Mouse (Mus musculus): ENCODE data around the gene Gm33543. TPM values are rescaled to one million over a fixed set of nuclear protein-coding genes. Genes with fewer than 3 reads are reported as not detected.

The Gm33543 gene
- polyA plus RNA-seq, 1 experiment, result not detected

- no peak overlapping the region for H3K27ac ChIP-seq (ENCODE audit: insufficient read depth, low read length)
- H3K4me1 ChIP-seq (ENCODE audit: control insufficient read depth, insufficient read depth, insufficient read length), result no peaks in the 10 kb centered on the region
- WGBS, result 39% methylated on average over 3 of the region's 3 CpGs
- no peak overlapping the region for H3K4me3 ChIP-seq (ENCODE audit: extremely low read depth, insufficient read depth, insufficient read length)
- no peaks in the 10 kb centered on the region for H3K27me3 ChIP-seq (ENCODE audit: control insufficient read depth, insufficient read depth, low read length)
- TF ChIP-seq CTCF (IDR thresholded peaks at IDR 0.05; ENCODE audit: extremely low read depth, insufficient read depth, insufficient read length, insufficient replicate concordance) (no peak), POLR2A (IDR thresholded peaks at IDR 0.05; ENCODE audit: low read depth, low read length) (no peak)
- H3K36me3 ChIP-seq (ENCODE audit: control insufficient read depth, insufficient read depth, low read length), result no peaks in the 10 kb centered on the region
- DNase-seq (ENCODE audit: low read depth in 1 of 2, low spot score in 2 of 2), result no peak
Measured at GRCm38 (mm10) chr10:95850504-95850903, 7.8 kb upstream of the Gm33543 start.

GRCm38 (mm10) chr10:95846739-95847138 is 4.0 kb upstream of the Gm33543 start:
- Histone ChIP-seq H3K27ac (ENCODE audit: insufficient read depth, low read length) (no peak overlapping the region), H3K4me3 (ENCODE audit: extremely low read depth, insufficient read depth, insufficient read length) (no peak overlapping the region), H3K27me3 (ENCODE audit: control insufficient read depth, insufficient read depth, low read length) (no peaks in the 10 kb centered on the region), H3K36me3 (ENCODE audit: control insufficient read depth, insufficient read depth, low read length) (no peaks in the 10 kb centered on the region), H3K4me1 (ENCODE audit: control insufficient read depth, insufficient read depth, insufficient read length) (no peaks in the 10 kb centered on the region)
- TF ChIP-seq CTCF (IDR thresholded peaks at IDR 0.05; ENCODE audit: extremely low read depth, insufficient read depth, insufficient read length, insufficient replicate concordance), result no peak
- TF ChIP-seq POLR2A (IDR thresholded peaks at IDR 0.05; ENCODE audit: low read depth, low read length), result no peak
- no peak for DNase-seq (ENCODE audit: low read depth in 1 of 2, low spot score in 2 of 2)
- 69% methylated on average over 3 of the region's 3 CpGs for WGBS

DNA sequence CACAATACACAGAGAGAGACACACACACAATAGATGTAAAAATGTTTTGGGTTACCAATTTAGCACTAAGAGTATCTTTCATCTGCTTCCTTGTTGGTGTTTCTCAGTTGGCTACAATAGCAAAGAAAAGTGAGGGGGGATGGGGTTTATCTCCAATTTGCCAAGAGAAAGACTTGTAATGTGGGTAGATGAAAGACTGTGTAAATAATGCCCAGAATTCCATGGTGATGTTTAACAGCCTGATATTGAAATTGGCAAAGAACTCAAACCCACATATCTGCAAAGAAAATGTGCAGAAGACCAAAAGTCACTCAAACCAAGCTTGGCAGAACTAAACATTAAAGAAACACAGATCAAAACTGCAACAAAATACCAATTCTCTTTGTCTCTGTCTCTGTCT is 3.6 kb upstream of the Gm33543 start:
- H3K4me3 ChIP-seq (ENCODE audit: extremely low read depth, insufficient read depth, insufficient read length), result no peak overlapping the region
- no peaks in the 10 kb centered on the region for H3K4me1 ChIP-seq (ENCODE audit: control insufficient read depth, insufficient read depth, insufficient read length)
- TF ChIP-seq POLR2A (IDR thresholded peaks at IDR 0.05; ENCODE audit: low read depth, low read length) (no peak), CTCF (IDR thresholded peaks at IDR 0.05; ENCODE audit: extremely low read depth, insufficient read depth, insufficient read length, insufficient replicate concordance) (no peak)
- no peak overlapping the region for H3K27ac ChIP-seq (ENCODE audit: insufficient read depth, low read length)
- no peak for DNase-seq (ENCODE audit: low read depth in 1 of 2, low spot score in 2 of 2)
- H3K27me3 ChIP-seq (ENCODE audit: control insufficient read depth, insufficient read depth, low read length), result no peaks in the 10 kb centered on the region
- no peaks in the 10 kb centered on the region for H3K36me3 ChIP-seq (ENCODE audit: control insufficient read depth, insufficient read depth, low read length)

DNA sequence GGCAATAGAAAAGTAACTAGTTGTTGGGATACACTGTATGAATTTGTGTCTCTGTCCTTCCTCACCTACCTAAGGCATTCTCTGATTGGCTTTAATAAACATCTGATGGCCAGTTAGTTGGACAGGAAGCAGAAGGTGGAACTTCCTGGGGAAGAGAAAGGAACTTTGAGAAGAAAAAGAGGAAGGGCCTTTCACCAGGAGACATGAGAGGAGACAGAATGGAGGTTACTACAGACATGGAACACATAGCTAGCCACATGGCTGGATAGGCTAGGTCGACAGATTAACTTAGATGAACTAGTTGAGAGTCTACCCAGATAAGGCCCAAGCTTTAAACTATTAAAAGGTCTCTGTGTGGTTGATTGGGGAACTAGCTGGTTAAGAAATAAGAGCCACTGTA is 1.1 kb upstream of the Gm33543 start:
- no peak for TF ChIP-seq POLR2A (IDR thresholded peaks at IDR 0.05; ENCODE audit: low read depth, low read length)
- TF ChIP-seq CTCF (IDR thresholded peaks at IDR 0.05; ENCODE audit: extremely low read depth, insufficient read depth, insufficient read length, insufficient replicate concordance), result no peak
- 71% methylated on average over 1 of the region's 1 CpGs for WGBS

DNA sequence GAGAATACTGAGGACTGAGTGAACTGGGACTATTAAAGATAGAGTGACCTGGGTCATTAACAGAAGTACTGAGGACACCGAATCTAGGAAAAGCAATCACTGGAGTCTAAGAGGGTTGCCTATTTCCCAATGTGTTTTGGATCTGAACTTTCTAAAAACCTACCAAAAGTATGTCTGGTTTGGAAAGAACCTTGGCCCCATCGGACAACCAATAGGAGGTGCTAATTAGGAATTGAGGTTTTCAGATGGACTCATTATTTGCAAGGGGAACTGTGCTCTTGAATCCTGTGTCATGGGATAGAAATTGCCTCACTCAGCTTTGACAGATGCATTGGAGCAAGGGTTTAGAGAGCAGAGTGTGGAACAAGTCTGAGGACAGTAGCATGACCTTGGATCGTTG is 1.5 kb downstream of the Gm33543 start:
- no peak for TF ChIP-seq CTCF (IDR thresholded peaks at IDR 0.05; ENCODE audit: extremely low read depth, insufficient read depth, insufficient read length, insufficient replicate concordance)
- TF ChIP-seq POLR2A (IDR thresholded peaks at IDR 0.05; ENCODE audit: low read depth, low read length), result no peak
- WGBS, result 94% methylated on average over 3 of the region's 3 CpGs
- H3K4me1 ChIP-seq (ENCODE audit: control insufficient read depth, insufficient read depth, insufficient read length), result no peaks in the 10 kb centered on the region
- no peak for DNase-seq (ENCODE audit: low read depth in 1 of 2, low spot score in 2 of 2)
- no peak overlapping the region for H3K4me3 ChIP-seq (ENCODE audit: extremely low read depth, insufficient read depth, insufficient read length)
- H3K36me3 ChIP-seq (ENCODE audit: control insufficient read depth, insufficient read depth, low read length), result no peaks in the 10 kb centered on the region
- H3K27me3 ChIP-seq (ENCODE audit: control insufficient read depth, insufficient read depth, low read length), result no peaks in the 10 kb centered on the region
- no peak overlapping the region for H3K27ac ChIP-seq (ENCODE audit: insufficient read depth, low read length)

More for the DNA sequence above, 1.1 kb upstream of the Gm33543 start:
- no peaks in the 10 kb centered on the region for H3K4me1 ChIP-seq (ENCODE audit: control insufficient read depth, insufficient read depth, insufficient read length)
- DNase-seq (ENCODE audit: low read depth in 1 of 2, low spot score in 2 of 2), result no peak
- H3K27me3 ChIP-seq (ENCODE audit: control insufficient read depth, insufficient read depth, low read length), result no peaks in the 10 kb centered on the region
- no peak overlapping the region for H3K4me3 ChIP-seq (ENCODE audit: extremely low read depth, insufficient read depth, insufficient read length)
- no peak overlapping the region for H3K27ac ChIP-seq (ENCODE audit: insufficient read depth, low read length)
- H3K36me3 ChIP-seq (ENCODE audit: control insufficient read depth, insufficient read depth, low read length), result no peaks in the 10 kb centered on the region

- DNase-seq (ENCODE audit: low read depth in 1 of 2, low spot score in 2 of 2), result no peak
- WGBS, result 88% methylated on average over 3 of the region's 3 CpGs
- Histone ChIP-seq H3K36me3 (ENCODE audit: control insufficient read depth, insufficient read depth, low read length) (no peaks in the 10 kb centered on the region), H3K27ac (ENCODE audit: insufficient read depth, low read length) (no peak overlapping the region), H3K4me1 (ENCODE audit: control insufficient read depth, insufficient read depth, insufficient read length) (no peaks in the 10 kb centered on the region), H3K4me3 (ENCODE audit: extremely low read depth, insufficient read depth, insufficient read length) (no peak overlapping the region), H3K27me3 (ENCODE audit: control insufficient read depth, insufficient read depth, low read length) (no peaks in the 10 kb centered on the region)
- TF ChIP-seq POLR2A (IDR thresholded peaks at IDR 0.05; ENCODE audit: low read depth, low read length) (no peak), CTCF (IDR thresholded peaks at IDR 0.05; ENCODE audit: extremely low read depth, insufficient read depth, insufficient read length, insufficient replicate concordance) (no peak)
Measured at GRCm38 (mm10) chr10:95839803-95840202, 2.9 kb downstream of the Gm33543 start.

DNA sequence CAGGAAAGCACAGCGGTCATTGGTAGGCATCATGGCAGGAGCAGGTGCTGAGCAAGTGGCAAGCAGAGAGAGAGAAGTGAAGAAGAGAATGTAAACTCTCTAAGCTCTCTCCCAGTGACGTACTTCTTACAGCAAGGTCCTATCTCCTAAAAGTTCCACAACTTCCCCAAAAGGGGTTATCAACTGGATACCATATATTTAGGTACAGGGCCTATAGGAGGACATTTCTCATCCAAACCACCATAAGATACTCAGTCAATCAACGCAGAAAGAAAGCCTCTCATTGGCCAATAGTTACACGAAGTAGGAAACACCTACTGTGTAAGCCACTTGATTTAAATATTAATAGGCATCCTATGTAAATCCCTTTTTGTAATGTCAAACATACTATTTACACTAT is 3.7 kb downstream of the Gm33543 start:
- 81% methylated on average over 4 of the region's 4 CpGs for WGBS

More for the DNA sequence above, 3.7 kb downstream of the Gm33543 start:
- Histone ChIP-seq H3K27me3 (ENCODE audit: control insufficient read depth, insufficient read depth, low read length) (no peaks in the 10 kb centered on the region), H3K4me3 (ENCODE audit: extremely low read depth, insufficient read depth, insufficient read length) (no peak overlapping the region), H3K4me1 (ENCODE audit: control insufficient read depth, insufficient read depth, insufficient read length) (no peaks in the 10 kb centered on the region), H3K36me3 (ENCODE audit: control insufficient read depth, insufficient read depth, low read length) (no peaks in the 10 kb centered on the region), H3K27ac (ENCODE audit: insufficient read depth, low read length) (no peak overlapping the region)
- no peak for DNase-seq (ENCODE audit: low read depth in 1 of 2, low spot score in 2 of 2)
- TF ChIP-seq CTCF (IDR thresholded peaks at IDR 0.05; ENCODE audit: extremely low read depth, insufficient read depth, insufficient read length, insufficient replicate concordance), result no peak
- TF ChIP-seq POLR2A (IDR thresholded peaks at IDR 0.05; ENCODE audit: low read depth, low read length), result no peak
